Mouse (Mus musculus): ENCODE data around the gene Hdac6. TPM values are rescaled to one million over a fixed set of nuclear protein-coding genes. Genes with fewer than 3 reads are reported as not detected.
A peak's percentile ranks its signal among the peaks of the same experiment; 100 is the strongest.
"Not testable (repeated sequence)": the region's sequence is repeated elsewhere in the genome, so short reads cannot be mapped to it uniquely, and the experiment has no call there.

Hdac6 gene
- polyA plus RNA-seq, 3 experiments from 2014 or later = 6.2 to 12.7 (median 9.4) TPM

DNA sequence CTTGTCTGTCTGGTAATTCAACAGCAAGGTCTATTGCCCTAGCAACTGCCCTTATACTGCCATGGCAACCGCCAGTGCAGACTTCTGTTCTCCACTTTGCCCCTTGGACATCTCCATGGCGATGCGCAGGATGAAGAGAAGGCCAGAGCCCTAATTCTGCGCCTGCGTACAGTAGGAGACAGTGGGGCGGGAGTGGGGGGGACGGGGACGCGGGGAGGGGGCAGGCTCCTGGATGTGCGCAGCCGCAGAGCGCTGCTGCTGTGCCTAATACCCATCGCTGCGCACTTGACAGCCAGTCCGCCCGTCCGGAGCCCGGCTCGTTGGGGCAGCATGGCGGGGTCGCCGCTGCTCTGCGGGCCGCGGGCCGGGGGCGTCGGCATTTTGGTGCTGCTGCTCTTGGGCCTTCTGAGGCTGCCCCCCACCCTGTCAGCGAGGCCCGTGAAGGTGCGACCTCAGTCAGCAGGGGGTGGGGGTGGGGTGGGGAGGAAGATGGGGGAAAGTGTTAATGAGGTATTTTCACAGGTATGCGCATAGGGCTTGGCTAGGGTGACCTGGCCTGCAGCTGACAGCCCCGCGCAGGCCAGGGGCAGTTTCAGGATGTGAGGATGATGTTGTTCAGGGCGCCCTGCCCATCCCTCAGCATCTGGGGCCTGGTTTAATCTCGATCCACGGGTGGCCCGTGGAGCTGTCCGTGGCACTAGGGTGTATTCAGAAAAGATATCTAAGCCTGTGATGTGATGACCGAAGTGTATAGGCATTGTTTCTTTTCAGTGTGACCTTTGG is 27.9 kb downstream of the Hdac6 start, which contains the start of gene Pcsk1n:
TSS of gene Pcsk1n (plus strand) at position 222 of the 783 bp plus-strand sequence.
- ATAC-seq = no peak

DNA sequence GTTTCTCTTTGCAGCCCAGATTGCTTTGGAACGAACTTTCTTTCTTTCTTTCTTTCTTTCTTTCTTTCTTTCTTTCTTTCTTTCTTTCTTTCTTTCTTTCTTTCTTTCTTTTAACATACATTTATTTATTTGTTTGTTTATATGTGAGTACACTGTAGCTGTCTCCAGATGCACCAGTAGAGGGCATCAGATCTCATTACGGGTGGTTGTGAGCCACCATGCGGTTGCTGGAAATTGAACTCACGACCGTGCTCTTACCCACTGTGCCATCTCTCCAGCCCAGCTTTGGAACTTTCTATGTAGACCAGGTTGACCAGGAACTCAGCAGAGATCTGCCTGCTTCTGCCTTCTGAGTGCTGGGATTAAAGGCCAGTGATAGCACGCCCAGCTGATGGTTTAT is 29.7 kb downstream of the Hdac6 start:
- ATAC-seq = not testable (repeated sequence)

DNA sequence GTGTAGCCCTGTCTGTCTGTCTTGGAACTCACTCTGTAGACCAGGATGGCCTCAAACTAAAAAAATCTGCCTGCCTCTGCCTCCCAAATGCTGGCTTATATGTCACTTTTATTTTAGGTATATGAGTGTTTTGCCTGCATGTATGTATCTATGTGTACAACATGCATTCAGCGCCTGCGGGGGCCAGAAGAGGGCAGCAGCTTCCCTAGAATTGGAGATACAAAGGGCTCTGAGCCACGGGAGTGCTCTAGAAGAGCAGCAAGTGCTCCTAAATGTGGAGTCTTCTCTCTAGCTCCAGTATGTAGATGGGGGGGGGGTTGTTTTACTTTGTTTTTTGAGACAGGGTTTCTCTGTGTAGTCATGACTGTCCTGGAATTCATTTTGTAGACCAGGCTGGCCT is 32.0 kb downstream of the Hdac6 start:
- not testable (repeated sequence) for ATAC-seq

DNA sequence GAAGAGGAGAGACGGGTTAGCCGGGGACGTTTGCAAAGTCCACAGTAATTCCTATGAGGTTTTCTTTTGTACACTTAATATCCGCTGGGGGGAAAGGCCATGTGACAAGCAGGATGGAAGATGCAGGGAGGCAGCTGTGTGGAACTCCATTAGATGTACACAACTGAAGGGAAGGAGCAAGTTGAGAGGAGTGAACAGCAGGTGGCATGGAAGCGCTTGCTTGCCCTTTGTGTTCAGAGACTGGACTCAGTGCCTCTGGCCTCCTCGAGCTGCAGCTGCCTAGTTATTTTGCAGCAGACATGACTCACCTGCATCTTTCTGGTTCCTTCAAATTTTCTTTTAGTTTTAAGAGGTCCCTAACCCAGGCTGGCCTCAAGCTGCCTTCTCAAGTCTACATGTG is 37.2 kb downstream of the Hdac6 start:
- no peak for ATAC-seq

DNA sequence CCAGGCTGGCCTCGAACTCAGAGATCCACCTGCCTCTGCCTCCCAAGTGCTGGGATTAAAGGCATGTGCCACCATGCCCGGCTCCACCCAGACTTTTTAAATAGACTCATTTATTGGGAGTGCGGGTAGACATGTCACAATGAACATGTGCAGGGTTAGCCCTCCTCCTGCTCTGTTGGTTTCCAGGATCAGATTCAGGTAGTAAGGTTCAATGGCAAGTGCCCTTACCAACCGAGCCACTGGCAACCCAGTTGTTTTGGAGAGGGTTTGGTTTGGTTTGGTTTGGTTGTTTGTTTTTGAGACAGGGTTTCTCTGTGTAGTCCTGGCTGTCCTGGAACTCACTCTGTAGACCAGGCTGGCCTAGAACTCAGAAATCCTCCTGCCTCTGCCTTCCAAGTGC is 38.4 kb downstream of the Hdac6 start, which contains the start of gene Gm10490:
TSS of gene Gm10490 (plus strand) at position 301 of the 400 bp plus-strand sequence.
- ATAC-seq = not testable (repeated sequence)

DNA sequence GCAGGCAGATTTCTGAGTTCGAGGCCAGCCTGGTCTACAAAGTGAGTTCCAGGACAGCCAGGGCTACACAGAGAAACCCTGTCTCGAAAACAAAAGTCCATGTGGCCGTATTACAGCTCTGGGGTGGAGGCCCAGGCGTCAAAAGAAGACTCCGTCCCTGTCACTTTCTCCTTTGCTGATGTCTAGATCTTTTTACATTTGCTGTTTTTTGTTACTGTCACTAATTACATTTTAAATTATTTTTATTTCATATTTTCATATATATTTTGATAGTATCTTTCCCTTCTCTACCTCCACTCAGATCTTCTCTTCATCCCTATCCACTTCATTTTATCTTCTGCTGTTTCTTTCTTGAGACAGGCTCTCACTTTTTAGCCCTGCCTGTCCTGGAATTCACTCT is 40.0 kb downstream of the Hdac6 start, which contains the start of gene Gm10491:
TSS of gene Gm10491 (minus strand) at position 101 of the 400 bp plus-strand sequence.
- ATAC-seq = no peak

DNA sequence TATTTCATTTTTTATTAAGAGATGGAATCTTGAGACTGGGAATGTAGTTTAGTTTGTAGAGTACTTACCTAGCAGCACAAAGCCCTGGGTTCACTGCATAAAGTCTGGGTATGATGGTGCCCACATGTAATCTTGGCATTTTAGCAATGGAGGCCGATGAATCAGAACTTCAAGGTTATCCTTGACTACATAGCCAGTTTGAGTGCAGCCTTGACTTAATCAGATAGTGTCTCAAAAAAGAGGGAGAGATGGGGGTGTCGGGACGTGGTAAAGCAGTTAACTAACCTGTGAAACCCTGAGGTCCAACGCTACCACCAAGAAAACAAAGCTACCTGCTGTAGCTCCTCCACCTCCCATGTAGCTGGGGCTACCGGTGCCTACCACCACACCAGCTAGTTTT is 43.2 kb downstream of the Hdac6 start:
- ATAC-seq = no peak

DNA sequence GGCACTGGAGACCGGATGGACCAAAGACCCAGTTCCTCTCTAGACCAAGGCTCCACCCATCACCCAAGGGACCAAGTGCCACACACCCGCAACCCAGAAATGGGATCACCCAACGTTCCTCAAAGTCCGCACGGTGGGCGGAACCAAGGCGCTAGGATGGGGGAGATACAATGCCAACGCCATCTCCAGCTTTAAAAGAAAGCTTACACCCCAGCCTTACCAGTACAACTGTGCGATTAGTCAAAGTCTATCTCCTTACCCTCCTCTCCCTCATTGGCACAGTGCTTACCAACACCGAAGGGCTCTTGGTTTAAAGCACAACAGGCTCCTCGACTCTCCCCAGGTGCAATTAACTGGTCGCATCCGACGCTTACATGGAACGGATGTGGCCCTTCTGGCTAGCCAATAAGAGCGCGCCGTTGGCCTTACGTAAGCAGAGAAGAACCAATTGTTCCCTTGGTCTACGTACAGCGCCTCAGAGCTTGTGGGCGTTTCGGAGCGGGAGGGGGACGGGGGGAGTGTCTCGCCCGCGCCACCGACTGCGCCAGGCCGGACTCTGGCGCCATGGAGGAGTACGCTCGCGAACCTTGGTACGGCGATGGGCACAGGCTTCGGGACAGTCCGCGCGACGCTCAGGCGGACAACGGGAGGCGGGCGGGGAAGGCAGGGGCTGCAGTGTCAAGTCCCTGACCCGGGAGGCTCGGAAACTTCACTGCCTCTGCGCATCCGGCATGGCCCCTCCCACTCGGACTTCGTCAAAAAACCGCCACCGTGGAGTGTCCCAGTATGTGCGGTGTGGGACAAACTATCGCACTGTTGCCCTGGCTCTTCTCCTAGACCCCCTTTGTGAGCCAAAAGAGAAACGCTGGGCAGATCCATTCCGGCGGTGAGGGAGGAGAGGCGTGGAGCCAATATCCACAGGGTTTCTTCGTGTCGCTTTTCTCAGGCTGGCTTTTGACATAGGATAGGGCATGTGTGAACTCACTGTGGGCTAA is 48.5 kb downstream of the Hdac6 start, which contains the start of the genes Pqbp1 and Timm17b:
TSS of gene Pqbp1 (minus strand) at position 390 of the 995 bp plus-strand sequence.
TSS of gene Timm17b (plus strand) at position 478 of the 995 bp plus-strand sequence.
- ATAC-seq = peak; percentile 96

DNA sequence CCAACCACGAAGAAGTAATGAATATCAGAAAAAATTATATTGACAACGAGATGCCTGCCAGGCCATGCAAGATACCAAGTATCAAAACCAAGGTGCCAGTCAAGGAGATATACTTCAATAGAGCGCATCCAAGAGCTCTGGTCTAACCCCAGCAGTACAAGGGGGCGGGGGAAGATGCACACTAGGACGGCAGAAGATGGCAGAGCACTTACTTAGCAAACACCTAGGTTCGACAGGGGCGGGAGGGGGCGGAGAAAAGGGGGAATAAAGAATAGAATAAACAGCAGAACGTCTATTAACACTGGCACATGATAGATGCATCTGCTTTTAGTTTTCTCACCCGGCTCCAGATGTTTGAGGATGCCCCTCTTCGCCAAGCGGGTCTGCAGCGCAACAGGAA is 49.5 kb downstream of the Hdac6 start:
- ATAC-seq = no peak

DNA sequence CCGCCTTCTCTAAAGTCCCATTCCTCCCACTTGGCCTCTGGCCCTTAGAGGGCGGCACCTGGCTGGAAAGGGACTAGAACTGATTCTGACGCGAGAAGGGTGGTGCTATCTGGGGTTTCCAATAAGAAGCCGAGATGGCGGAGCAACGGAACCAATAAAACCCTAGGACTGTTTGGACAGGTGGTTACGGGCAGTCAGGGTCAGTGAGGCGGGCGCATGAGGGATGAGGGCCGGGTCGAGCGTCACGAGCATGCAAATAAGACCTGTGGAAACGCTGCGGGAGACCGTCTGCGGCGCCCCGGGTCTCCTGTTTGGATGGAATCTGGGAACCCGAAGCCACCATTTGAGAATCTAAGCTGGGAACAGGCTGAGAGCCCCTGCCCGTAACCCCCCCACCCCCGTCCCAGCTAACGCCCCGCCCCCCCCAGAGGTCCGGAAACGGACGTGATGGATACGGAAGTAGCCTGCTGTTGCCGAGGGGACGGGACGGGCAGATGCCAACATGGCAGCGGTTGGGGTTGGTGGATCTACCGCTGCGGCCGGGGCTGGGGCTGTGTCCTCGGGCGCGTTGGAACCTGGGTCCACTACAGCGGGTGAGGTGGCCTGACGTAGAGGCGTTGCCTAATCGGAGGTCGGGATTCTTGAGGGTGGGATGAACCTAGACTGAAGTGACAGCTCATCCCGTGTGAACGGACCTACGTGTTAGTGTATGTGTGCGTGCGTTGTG is 63.7 kb downstream of the Hdac6 start, which contains the start of gene Slc35a2:
TSS of gene Slc35a2 (plus strand) at position 188 of the 727 bp plus-strand sequence.
- peak; percentile 71 for ATAC-seq

Other genes starting within 250 kb of the Hdac6 start
- 10 to 100 TPM; 39.0 to 53.6 (median 47.3) TPM for gene Wdr45, start 233.6 kb downstream of the Hdac6 start, polyA plus RNA-seq (2017; shearing (Covaris generic))
- gene Gm45208, start 225.6 kb downstream of the Hdac6 start, polyA plus RNA-seq (2017; shearing (Covaris generic)) = not detected
- 10 to 100 TPM; 33.2 to 42.0 (median 41.3) TPM for gene Praf2, start 219.4 kb downstream of the Hdac6 start, polyA plus RNA-seq (2017; shearing (Covaris generic))
- gene Ccdc120, start 197.0 kb downstream of the Hdac6 start, polyA plus RNA-seq (2017; shearing (Covaris generic)) = under 1 TPM in 1 of 3 experiments, not detected in 2; 0.59 TPM
- 10 to 100 TPM; 12.6 to 15.0 (median 12.9) TPM for gene Tfe3, start 185.3 kb downstream of the Hdac6 start, polyA plus RNA-seq (2017; shearing (Covaris generic))
- 10 to 100 TPM; 46.3 to 91.0 (median 68.7) TPM for gene Gripap1, start 158.1 kb downstream of the Hdac6 start, polyA plus RNA-seq (2017; shearing (Covaris generic))
- 1 to 10 TPM in 1 of 3 experiments, under 1 TPM in 2; 0.43 to 1.1 (median 0.50) TPM for gene Kcnd1, start 125.6 kb downstream of the Hdac6 start, polyA plus RNA-seq (2017; shearing (Covaris generic))
- gene Otud5, start 106.5 kb downstream of the Hdac6 start, polyA plus RNA-seq (2017; shearing (Covaris generic)) = 10 to 100 TPM; 18.2 to 34.2 (median 24.7) TPM
- 10 to 100 TPM; 29.8 to 42.0 (median 39.9) TPM for gene Pim2, start 69.6 kb downstream of the Hdac6 start, polyA plus RNA-seq (2017; shearing (Covaris generic))
- 10 to 100 TPM; 18.6 to 23.6 (median 18.7) TPM for gene Slc35a2, start 63.9 kb downstream of the Hdac6 start, polyA plus RNA-seq (2017; shearing (Covaris generic))
- gene Pqbp1, start 48.6 kb downstream of the Hdac6 start, polyA plus RNA-seq (2017; shearing (Covaris generic)) = 100 to 1,000 TPM in 1 of 3 experiments, 10 to 100 TPM in 2; 91.7 to 116 (median 99.0) TPM
- gene Timm17b, start 48.5 kb downstream of the Hdac6 start, polyA plus RNA-seq (2017; shearing (Covaris generic)) = 100 to 1,000 TPM; 116 to 127 (median 123) TPM
- not detected for gene Gm10491, start 40.1 kb downstream of the Hdac6 start, polyA plus RNA-seq (2017; shearing (Covaris generic))
- gene Gm10490, start 38.3 kb downstream of the Hdac6 start, polyA plus RNA-seq (2017; shearing (Covaris generic)) = not detected
- not detected for gene Pcsk1n, start 28.1 kb downstream of the Hdac6 start, polyA plus RNA-seq (2017; shearing (Covaris generic))
- not detected for gene Eras, start 19.3 kb downstream of the Hdac6 start, polyA plus RNA-seq (2017; shearing (Covaris generic))
- 10 to 100 TPM in 2 of 3 experiments, not detected in 1; 25.6 to 27.7 TPM for gene Gata1, start 30.2 kb upstream of the Hdac6 start, polyA plus RNA-seq (2017; shearing (Covaris generic))
- not detected for gene Glod5, start 70.6 kb upstream of the Hdac6 start, polyA plus RNA-seq (2017; shearing (Covaris generic))
- 10 to 100 TPM; 14.7 to 26.1 (median 20.7) TPM for gene Suv39h1, start 126.9 kb upstream of the Hdac6 start, polyA plus RNA-seq (2017; shearing (Covaris generic))
- 10 to 100 TPM; 18.3 to 24.3 (median 22.3) TPM for gene Was, start 142.6 kb upstream of the Hdac6 start, polyA plus RNA-seq (2017; shearing (Covaris generic))
- 10 to 100 TPM; 13.8 to 20.4 (median 19.5) TPM for gene Wdr13, start 185.0 kb upstream of the Hdac6 start, polyA plus RNA-seq (2017; shearing (Covaris generic))
- 100 to 1,000 TPM; 601 to 807 (median 769) TPM for gene Rbm3, start 198.0 kb upstream of the Hdac6 start, polyA plus RNA-seq (2017; shearing (Covaris generic))
- gene Tbc1d25, start 228.3 kb upstream of the Hdac6 start, polyA plus RNA-seq (2017; shearing (Covaris generic)) = 1 to 10 TPM; 2.5 to 4.1 (median 3.7) TPM
- gene Ebp, start 245.6 kb upstream of the Hdac6 start, polyA plus RNA-seq (2017; shearing (Covaris generic)) = 100 to 1,000 TPM; 128 to 201 (median 145) TPM